Mouse (Mus musculus) stomach, postnatal 0 days (tissue): ENCODE data around the gene Jhy.

Experiments
- CTCF ChIP-seq: IDR thresholded peaks from 2 replicates; pipeline ENCODE4 v1.5.1; 2016; ENCODE audit warnings: antibody characterized with exemption, low read depth, mild to moderate bottlenecking, moderate library complexity
- EP300 ChIP-seq: optimal IDR thresholded peaks from 2 replicates; pipeline ENCODE3; 2016; ENCODE audit warnings: antibody characterized with exemption

DNA sequence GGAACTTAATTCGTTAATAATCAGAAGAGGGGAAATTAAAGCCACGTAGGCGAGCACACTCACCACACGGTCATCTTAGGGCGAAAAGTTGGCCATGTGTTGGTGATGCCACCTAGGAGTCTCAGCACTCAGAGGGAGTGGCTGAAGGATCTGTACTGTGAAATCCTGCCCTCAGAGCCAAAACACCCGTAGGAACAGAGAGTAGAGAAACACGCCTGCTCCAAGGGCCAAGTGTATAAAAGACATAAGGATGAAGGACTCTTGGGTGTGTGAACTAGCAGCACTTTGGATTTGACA, 448 bp upstream of the Jhy start:
- no peak for TF ChIP-seq CTCF
- TF ChIP-seq EP300 = no peak
